Mouse (Mus musculus): Measurements from ENCODE around the gene Nrip1.

The Nrip1 gene

GRCm38 (mm10) chr16:76316940-76317822, 56.4 kb downstream of the Nrip1 start:
- no peak for DNase-seq (ENCODE audit: low spot score in 2 of 2)

GRCm38 (mm10) chr16:76315642-76316041, 58.0 kb downstream of the Nrip1 start:
- DNase-seq (ENCODE audit: low spot score in 2 of 2): no peak

- DNase-seq (ENCODE audit: low spot score in 2 of 2): no peak
Observed at GRCm38 (mm10) chr16:76314013-76314950, 59.3 kb downstream of the Nrip1 start.

GRCm38 (mm10) chr16:76312887-76313420, 60.7 kb downstream of the Nrip1 start:
- DNase-seq (ENCODE audit: low spot score in 2 of 2): no peak

- no peak for DNase-seq (ENCODE audit: low spot score in 2 of 2)
Observed at GRCm38 (mm10) chr16:76310791-76311190, 62.8 kb downstream of the Nrip1 start.

GRCm38 (mm10) chr16:76310286-76310685, 63.3 kb downstream of the Nrip1 start:
- DNase-seq (ENCODE audit: low spot score in 2 of 2): no peak

GRCm38 (mm10) chr16:76309280-76309679, 64.3 kb downstream of the Nrip1 start:
- no peak for DNase-seq (ENCODE audit: low spot score in 2 of 2)

GRCm38 (mm10) chr16:76307039-76307438, 66.6 kb downstream of the Nrip1 start:
- peak in 1 of 2 experiments; percentile 28 for DNase-seq (ENCODE audit: low spot score in 2 of 2)

- no peak for DNase-seq (ENCODE audit: low spot score in 2 of 2)
Observed at GRCm38 (mm10) chr16:76306446-76306845, 67.2 kb downstream of the Nrip1 start.

- no peak for DNase-seq (ENCODE audit: low spot score in 2 of 2)
Observed at GRCm38 (mm10) chr16:76303436-76303835, 70.2 kb downstream of the Nrip1 start.

GRCm38 (mm10) chr16:76301728-76302050, 71.9 kb downstream of the Nrip1 start:
- no peak for DNase-seq (ENCODE audit: low spot score in 2 of 2)

GRCm38 (mm10) chr16:76301037-76301727, 72.4 kb downstream of the Nrip1 start:
- no peak for DNase-seq (ENCODE audit: low spot score in 2 of 2)

GRCm38 (mm10) chr16:76300452-76300851, 73.2 kb downstream of the Nrip1 start:
- no peak for DNase-seq (ENCODE audit: low spot score in 2 of 2)

- DNase-seq (ENCODE audit: low spot score in 2 of 2): no peak
Observed at GRCm38 (mm10) chr16:76299511-76299910, 74.1 kb downstream of the Nrip1 start.

GRCm38 (mm10) chr16:76295322-76295721, 78.3 kb downstream of the Nrip1 start:
- no peak for DNase-seq (ENCODE audit: low spot score in 2 of 2)

- no peak for DNase-seq (ENCODE audit: low spot score in 2 of 2)
Observed at GRCm38 (mm10) chr16:76294550-76294949, 79.1 kb downstream of the Nrip1 start.

- no peak for DNase-seq (ENCODE audit: low spot score in 2 of 2)
Observed at GRCm38 (mm10) chr16:76293765-76294463, 79.7 kb downstream of the Nrip1 start.

- DNase-seq (ENCODE audit: low spot score in 2 of 2): no peak
Observed at GRCm38 (mm10) chr16:76293176-76293575, 80.5 kb downstream of the Nrip1 start.

- no peak for DNase-seq (ENCODE audit: low spot score in 2 of 2)
Observed at GRCm38 (mm10) chr16:76292656-76293055, 81.0 kb downstream of the Nrip1 start.

GRCm38 (mm10) chr16:76291366-76291765, 82.3 kb downstream of the Nrip1 start:
- no peak for DNase-seq (ENCODE audit: low spot score in 2 of 2)

- no peak for DNase-seq (ENCODE audit: low spot score in 2 of 2)
Observed at GRCm38 (mm10) chr16:76289495-76289894, 84.1 kb downstream of the Nrip1 start.

Measured in cerebellum, postnatal 4 days (tissue).